Mouse (Mus musculus) megakaryocyte, embryonic 14.5 days (primary cell): ENCODE measurements around the gene Nup160.

ENCODE experiments used
- FLI1 ChIP-seq: IDR thresholded peaks from 2 replicates; pipeline ENCODE4 v1.6.1; 2012; ENCODE audit warnings: low read length, inconsistent platforms, mixed read lengths
- GATA1 ChIP-seq: IDR thresholded peaks from 3 replicates; pipeline ENCODE4 v1.6.1; 2012; ENCODE audit warnings: mixed read lengths, low read length, inconsistent platforms, borderline replicate concordance

GRCm38 (mm10) chr2:90634671-90635070 lies 42.3 kb upstream of the Nup160 start:
- no peak for TF ChIP-seq GATA1
- no peak for TF ChIP-seq FLI1
